Mouse (Mus musculus) heart, postnatal 0 days (tissue): ENCODE measurements at regions not wholly inside any gene's neighbourhood (a gene's known extent, or its start where the extent isn't known, plus 50 kb on each side); places are given as distances from the start of the nearest gene placed in this dataset.
"Not testable (repeated sequence)": the region's sequence is repeated elsewhere in the genome, so short reads cannot be mapped to it uniquely, and the experiment has no call there.

ENCODE experiments used
- ATAC-seq: fragments of 200-750 bp; cut with Nextera tagmentation; 2 replicates; pipeline ENCODE4 v1.8.0; 2017; ENCODE audit warnings: low read depth, moderate number of reproducible peaks, moderate library complexity; ENCODE audit not compliant: insufficient read depth
- DNase-seq: peaks from one replicate; pipeline ENCODE4 v3.0.0-alpha.2; 2016; ENCODE audit warnings: low spot score
- H3K27ac ChIP-seq: fragments of 300-500 bp; sonication (generic); 2 replicates; pipeline ENCODE4 v1.5.1; 2014; ENCODE audit warnings: low read depth, mild to moderate bottlenecking
- H3K27me3 ChIP-seq: fragments of 300-500 bp; sonication (generic); 2 replicates; pipeline ENCODE4 v1.6.1; 2014; ENCODE audit warnings: low read length, mixed read lengths; ENCODE audit not compliant: control insufficient read depth, insufficient read depth
- H3K36me3 ChIP-seq: fragments of 300-500 bp; sonication (generic); replicated peaks from 2 replicates; pipeline ENCODE4 v1.6.1; 2014; ENCODE audit warnings: low read length, mixed read lengths; ENCODE audit not compliant: control insufficient read depth, insufficient read depth
- H3K4me1 ChIP-seq: fragments of 300-500 bp; sonication (generic); 2 replicates; pipeline ENCODE4 v1.6.1; 2014; ENCODE audit warnings: antibody characterized with exemption; ENCODE audit not compliant: control insufficient read depth, insufficient read depth
- H3K4me2 ChIP-seq: fragments of 300-500 bp; sonication (generic); 2 replicates; pipeline ENCODE4 v1.6.1; 2014; ENCODE audit warnings: low read depth, mild to moderate bottlenecking, low read length, moderate library complexity
- H3K4me3 ChIP-seq: fragments of 300-500 bp; sonication (generic); 2 replicates; pipeline ENCODE4 v1.5.1; 2014; ENCODE audit warnings: low read depth, low read length
- H3K9ac ChIP-seq: fragments of 300-500 bp; sonication (generic); replicated peaks from 2 replicates; pipeline ENCODE4 v1.6.1; 2014; ENCODE audit warnings: low read depth, low read length, mixed read lengths
- H3K9me3 ChIP-seq: fragments of 300-500 bp; sonication (generic); replicated peaks from 2 replicates; pipeline ENCODE4 v1.6.1; 2016; ENCODE audit warnings: low read length; ENCODE audit not compliant: control insufficient read depth
- CTCF ChIP-seq: IDR thresholded peaks from 2 replicates; pipeline ENCODE4 v1.5.1; 2016; ENCODE audit warnings: antibody characterized with exemption, control low read depth, low read depth
- EP300 ChIP-seq: IDR thresholded peaks from 2 replicates; pipeline ENCODE4 v1.6.1; 2016; ENCODE audit warnings: antibody characterized with exemption, low read depth
- WGBS: fragments of 180-500 bp; shearing (Covaris S2); extraction: QIAGEN DNeasy Blood & Tissue Kit; methylation state at CpG from one replicate; pipeline ENCODE4 v1.1.7; 2014; 5-methylcytosine and 5-hydroxymethylcytosine counted together

DNA sequence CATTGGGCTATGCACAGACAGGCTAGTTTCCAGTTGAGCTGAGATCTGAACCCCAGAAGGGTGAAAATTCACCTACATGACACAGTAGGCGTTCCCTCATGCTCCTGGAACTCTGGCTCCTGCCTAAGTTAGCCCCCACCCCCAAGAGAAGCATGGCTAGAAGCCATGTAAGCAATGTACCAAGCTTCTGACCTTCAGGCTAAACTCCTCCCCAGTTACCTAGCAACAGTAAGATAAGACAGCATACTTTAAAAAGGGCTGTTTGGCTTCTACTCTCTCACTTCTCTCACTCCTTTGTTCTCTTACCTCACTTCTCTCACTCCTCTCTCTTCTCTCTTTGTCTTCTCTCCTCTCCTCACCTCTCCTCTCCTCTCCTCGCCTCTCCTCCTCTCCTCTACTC is 629.7 kb upstream of the Prmt6 start:
- ATAC-seq = peak; percentile 55; the same call in 1 of the 2 replicates
- not testable (repeated sequence) for H3K36me3 ChIP-seq, H3K9me3 ChIP-seq, H3K4me2 ChIP-seq, H3K27me3 ChIP-seq, H3K9ac ChIP-seq, H3K4me1 ChIP-seq, H3K27ac ChIP-seq, H3K4me3 ChIP-seq
- WGBS = 35% methylated on average over 2 of the region's 2 CpGs
- peak; percentile 9 for DNase-seq

- WGBS = 46% methylated on average over 1 of the region's 1 CpGs
Observed at GRCm38 (mm10) chr3:110865989-110866388, 615.2 kb upstream of the Prmt6 start.

GRCm38 (mm10) chr3:110847222-110847621 is 596.4 kb upstream of the Prmt6 start:
- Histone ChIP-seq H3K36me3 (no peaks in the 10 kb centered on the region), H3K4me2 (no peak overlapping the region), H3K9ac (no peak overlapping the region), H3K4me1 (no peaks in the 10 kb centered on the region), H3K4me3 (no peak overlapping the region), H3K9me3 (no peaks in the 10 kb centered on the region), H3K27me3 (no peaks in the 10 kb centered on the region), H3K27ac (no peak overlapping the region)
- no peak for ATAC-seq
- TF ChIP-seq CTCF (no peak), EP300 (no peak)
- DNase-seq = no peak
- 74% methylated on average over 2 of the region's 2 CpGs for WGBS

More at GRCm38 (mm10) chr3:110865989-110866388, 615.2 kb upstream of the Prmt6 start:
- no peaks in the 10 kb centered on the region for H3K27me3 ChIP-seq
- no peak for DNase-seq
- ATAC-seq = no peak
- H3K9me3 ChIP-seq = no peaks in the 10 kb centered on the region
- no peaks in the 10 kb centered on the region for H3K4me1 ChIP-seq
- no peak overlapping the region for H3K4me3 ChIP-seq
- no peak overlapping the region for H3K9ac ChIP-seq
- no peak overlapping the region for H3K27ac ChIP-seq
- TF ChIP-seq CTCF (0 out of 2 replicates have a peak, but pooled peaks have one; percentile 7), EP300 (no peak)
- no peak overlapping the region for H3K4me2 ChIP-seq
- no peaks in the 10 kb centered on the region for H3K36me3 ChIP-seq

DNA sequence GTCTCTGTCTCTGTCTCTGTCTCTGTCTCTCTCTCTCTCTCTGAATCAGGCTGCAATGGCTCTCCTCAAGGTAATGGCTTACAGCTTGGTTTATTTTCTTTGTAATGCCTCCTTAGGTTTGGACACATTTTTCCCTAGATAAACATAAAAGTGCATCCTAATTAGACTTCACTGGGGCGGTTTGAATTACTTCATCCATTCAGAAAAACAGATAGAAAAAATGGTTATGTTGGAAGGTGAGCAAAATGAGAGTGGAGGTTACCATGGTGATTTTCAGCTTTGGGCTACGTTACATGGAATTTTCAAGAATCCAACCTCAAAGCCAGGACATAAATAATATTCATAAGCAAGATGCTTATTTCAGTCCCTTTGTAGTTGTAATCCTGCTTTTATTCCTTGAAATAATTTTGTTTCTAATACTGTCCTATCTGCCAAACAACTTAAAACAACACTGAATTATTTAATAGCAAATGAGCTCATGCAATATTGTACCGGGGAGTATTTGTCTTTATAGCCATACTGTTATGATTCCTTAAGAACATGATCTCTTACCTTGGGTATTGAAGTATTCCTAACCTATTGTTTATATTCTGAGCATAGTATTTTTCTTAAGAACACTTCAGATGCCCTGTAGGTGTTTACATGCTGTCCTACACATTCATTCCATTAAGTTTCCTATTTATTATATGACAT is 570.1 kb upstream of the Prmt6 start:
- Histone ChIP-seq H3K4me2 (no peak overlapping the region), H3K36me3 (no peaks in the 10 kb centered on the region), H3K4me3 (no peak overlapping the region), H3K27ac (no peak overlapping the region), H3K4me1 (no peaks in the 10 kb centered on the region), H3K27me3 (no peaks in the 10 kb centered on the region), H3K9ac (no peak overlapping the region), H3K9me3 (no peaks in the 10 kb centered on the region)
- DNase-seq (no peak), ATAC-seq (no peak)
- TF ChIP-seq CTCF = no peak
- TF ChIP-seq EP300 = no peak
- 76% methylated on average over 3 of the region's 3 CpGs for WGBS

- H3K4me3 ChIP-seq = no peak overlapping the region
- no peak overlapping the region for H3K4me2 ChIP-seq
- no peaks in the 10 kb centered on the region for H3K9me3 ChIP-seq
- H3K4me1 ChIP-seq = no peaks in the 10 kb centered on the region
- no peak overlapping the region for H3K9ac ChIP-seq
- 19% methylated on average over 4 of the region's 4 CpGs for WGBS
- H3K27ac ChIP-seq = no peak overlapping the region
- H3K27me3 ChIP-seq = no peaks in the 10 kb centered on the region
- no peak for TF ChIP-seq CTCF
- no peak for TF ChIP-seq EP300
- ATAC-seq = no peak
- DNase-seq = no peak
- no peaks in the 10 kb centered on the region for H3K36me3 ChIP-seq
Observed at GRCm38 (mm10) chr3:110789009-110789586, 538.3 kb upstream of the Prmt6 start.

DNA sequence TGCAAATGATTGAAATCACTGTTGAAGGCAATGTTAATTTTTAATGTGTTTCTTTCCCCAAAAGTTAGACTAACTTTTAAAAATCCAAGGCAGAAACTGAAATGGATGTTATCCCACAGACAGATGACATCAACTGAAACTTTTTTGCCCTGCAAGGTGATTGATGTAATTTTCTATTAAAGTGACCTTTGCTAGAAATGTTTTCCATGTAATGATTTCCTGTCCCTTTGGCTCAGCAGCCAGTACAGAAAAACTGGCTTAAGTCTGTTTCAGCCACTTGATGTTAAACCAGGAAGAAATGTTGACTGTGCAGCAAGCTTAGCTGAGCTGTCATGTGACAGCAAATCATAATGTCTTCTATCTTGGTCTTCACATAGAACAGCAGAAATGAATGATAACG is 504.5 kb upstream of the Prmt6 start:
- Histone ChIP-seq H3K4me2 (no peak overlapping the region), H3K9me3 (no peaks in the 10 kb centered on the region), H3K27ac (no peak overlapping the region), H3K27me3 (no peaks in the 10 kb centered on the region), H3K4me3 (no peak overlapping the region), H3K4me1 (no peaks in the 10 kb centered on the region), H3K36me3 (no peaks in the 10 kb centered on the region), H3K9ac (no peak overlapping the region)
- TF ChIP-seq EP300 = no peak
- TF ChIP-seq CTCF = no peak
- no peak for DNase-seq
- no peak for ATAC-seq
- WGBS = 81% methylated on average over 1 of the region's 1 CpGs
